Mouse (Mus musculus) c-Kit-positive CD71-positive TER-119-positive erythroid progenitor cells, embryonic 14.5 days (primary cell): ENCODE measurements around the gene Adgra1.

Experiments
- DNase-seq: peaks from one replicate; pipeline ENCODE4 v3.0.0-alpha.2; 2013; ENCODE audit warnings: low spot score

Gene Adgra1

DNA sequence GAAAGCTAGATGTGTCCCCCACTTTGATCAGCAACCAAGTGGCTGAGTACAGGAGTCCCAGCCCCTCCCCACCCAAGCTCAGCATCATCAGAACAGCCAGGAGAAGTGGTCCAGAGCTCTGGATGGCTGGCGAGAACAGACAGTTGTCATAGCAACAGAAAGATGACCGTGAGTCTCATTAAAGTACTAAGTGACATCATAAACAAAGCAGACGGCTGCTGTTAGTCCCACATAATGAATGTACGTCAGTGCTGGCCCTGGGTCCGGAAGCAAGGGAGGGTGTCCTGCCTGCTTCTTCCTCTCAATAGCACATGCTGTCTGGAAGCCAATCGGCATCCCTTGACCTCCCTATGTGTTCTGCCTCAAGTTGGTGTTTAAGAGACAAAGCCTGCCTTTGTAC lies 16.2 kb downstream of the Adgra1 start:
- DNase-seq = no peak

DNA sequence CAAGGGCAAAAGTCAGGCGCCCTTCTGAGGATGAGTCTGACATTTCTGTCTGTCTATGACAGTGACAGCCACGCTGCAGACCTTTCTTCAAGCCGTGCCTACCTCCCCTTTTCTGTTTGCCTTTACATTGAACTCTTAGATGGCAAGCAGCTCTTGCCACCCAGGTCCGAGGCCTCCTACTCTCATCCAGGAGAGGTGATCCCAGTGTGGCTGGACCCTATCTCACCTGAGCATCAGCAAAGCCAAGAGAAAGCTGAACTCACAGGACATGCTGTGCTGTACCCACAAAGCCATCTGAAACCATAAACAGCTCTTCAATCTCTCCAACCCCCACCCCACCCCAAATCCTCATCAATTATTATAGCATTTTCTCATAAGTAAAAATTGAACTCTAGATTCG lies 16.7 kb downstream of the Adgra1 start:
- no peak for DNase-seq

- no peak for DNase-seq
Observed at GRCm38 (mm10) chr7:139851098-139851497, 17.1 kb downstream of the Adgra1 start.

GRCm38 (mm10) chr7:139855261-139855660 lies 21.3 kb downstream of the Adgra1 start:
- no peak for DNase-seq

DNA sequence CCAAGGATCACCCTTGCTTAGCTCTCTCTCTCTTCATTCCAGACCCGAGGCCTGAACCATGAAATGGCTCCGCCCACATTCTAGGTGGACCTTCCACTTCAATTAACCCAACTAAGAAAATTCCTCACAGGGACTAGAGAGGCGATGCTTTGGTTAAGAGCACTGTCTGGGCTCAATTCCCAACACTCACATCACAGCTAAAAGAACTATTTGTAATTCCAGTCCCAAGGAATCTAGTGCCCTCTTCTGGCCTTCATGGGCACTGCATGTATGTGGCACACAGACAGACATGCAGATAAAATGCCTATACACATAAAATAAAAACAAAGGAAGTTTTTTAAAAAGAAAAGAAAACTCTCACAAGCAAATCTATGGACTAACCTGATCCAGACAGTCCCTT lies 27.4 kb downstream of the Adgra1 start:
- peak; percentile 42 for DNase-seq

- no peak for DNase-seq
Observed at GRCm38 (mm10) chr7:139863076-139863475, 29.1 kb downstream of the Adgra1 start.

GRCm38 (mm10) chr7:139864253-139864652 lies 30.3 kb downstream of the Adgra1 start:
- no peak for DNase-seq

DNA sequence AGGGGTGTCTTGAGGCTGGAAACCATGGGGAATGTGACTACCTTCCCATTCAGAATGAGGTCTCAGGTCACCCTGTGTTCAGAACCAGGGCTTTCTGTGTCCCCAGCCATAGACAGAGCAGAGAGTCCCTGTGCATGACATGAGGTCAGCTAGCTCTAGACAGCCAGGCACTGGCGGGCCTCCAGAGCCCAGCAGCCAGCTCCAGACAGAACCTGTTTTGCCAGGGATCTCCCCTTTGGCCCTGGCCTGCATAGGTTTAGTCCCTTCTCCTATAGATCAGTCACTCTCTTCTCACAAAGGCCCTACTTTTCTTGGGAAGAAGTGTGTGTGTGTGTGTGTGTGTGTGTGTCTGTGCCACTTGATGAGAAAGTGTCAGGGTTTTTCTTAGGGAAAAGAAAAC lies 30.9 kb downstream of the Adgra1 start:
- DNase-seq = no peak

DNA sequence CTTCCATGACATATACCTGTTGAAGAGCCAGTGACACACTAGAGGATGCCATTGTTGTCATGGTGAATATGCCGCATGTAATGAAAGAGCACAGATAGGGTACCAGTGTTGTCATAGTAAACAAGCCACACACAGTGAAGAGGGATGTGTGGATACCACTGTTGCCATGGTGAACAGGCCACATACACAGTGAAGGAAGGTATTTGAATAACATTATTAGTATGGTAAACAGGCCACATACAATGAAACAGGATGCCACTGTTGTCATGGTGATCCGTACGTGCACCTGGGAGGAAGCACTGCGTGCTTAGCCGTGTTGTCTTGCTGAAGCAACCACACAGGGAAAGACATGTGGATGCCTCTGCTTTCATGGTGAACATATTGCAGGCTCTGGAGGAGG lies 37.0 kb downstream of the Adgra1 start:
- no peak for DNase-seq

DNA sequence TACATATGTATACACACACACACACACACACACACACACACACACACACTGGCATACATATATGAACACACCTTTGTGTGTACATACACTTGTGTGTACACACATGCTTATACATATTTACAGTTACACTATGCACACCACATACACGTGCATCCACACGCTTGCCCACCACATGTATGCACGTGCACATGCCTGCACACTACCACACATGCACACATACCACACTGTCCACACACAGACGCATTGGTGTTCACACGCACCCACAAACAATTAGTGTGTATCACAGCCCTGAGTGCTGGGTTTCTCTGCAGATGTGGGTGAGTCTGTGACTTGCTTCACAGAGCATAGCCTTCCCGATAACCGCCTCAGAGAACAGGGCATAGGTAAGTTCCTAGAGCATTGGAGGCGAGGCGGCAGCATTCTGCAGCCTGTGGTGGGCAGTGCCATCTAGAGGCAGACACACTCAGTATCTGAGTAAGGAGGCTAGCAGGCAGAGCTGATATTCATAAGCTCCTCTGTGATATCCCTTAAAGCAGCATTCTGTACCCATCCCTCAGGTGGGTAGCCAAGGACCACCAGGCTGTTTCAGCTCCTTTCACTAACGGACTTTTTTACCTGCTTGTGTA lies 43.3 kb downstream of the Adgra1 start:
- DNase-seq = no peak

DNA sequence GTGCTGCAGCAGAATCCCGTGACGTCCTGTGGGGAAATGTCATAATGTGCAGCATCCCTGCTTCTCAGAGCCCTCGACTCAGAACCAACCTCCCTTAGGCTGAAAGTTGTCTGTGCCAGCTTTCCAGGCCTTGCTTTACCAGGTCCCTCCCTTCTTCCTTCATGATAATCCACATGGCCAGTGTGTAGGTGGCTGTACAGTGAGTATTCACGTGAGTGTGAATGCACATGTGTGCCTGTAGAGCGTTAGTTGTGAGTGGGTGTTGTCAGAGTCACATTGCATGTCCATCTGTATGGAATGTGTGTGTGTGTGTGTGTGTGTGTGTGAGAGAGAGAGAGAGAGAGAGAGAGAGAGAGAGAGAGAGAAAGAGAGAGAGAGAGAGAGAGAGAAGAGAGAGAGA lies 44.1 kb downstream of the Adgra1 start:
- DNase-seq = no peak

DNA sequence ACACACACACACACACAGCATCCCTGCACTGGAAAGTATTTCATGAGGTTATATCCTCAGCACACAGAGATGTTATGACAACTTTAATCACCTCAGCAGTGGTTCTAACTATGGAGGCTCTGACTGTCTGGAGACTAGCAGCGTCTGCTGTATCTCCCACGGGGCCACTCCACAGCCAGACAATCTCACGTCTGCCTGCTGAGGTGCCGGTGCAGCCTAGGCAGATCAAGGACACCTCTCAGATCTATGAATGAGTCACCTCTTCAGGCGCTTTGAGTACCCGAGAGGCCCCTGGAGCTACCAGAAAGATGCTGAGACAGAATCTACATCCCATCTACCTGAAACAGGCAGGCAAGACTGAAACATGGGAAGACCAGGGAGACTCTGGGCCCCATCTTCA lies 44.6 kb downstream of the Adgra1 start:
- DNase-seq = no peak

- DNase-seq = no peak
Observed at GRCm38 (mm10) chr7:139883545-139883944, 49.6 kb downstream of the Adgra1 start.

DNA sequence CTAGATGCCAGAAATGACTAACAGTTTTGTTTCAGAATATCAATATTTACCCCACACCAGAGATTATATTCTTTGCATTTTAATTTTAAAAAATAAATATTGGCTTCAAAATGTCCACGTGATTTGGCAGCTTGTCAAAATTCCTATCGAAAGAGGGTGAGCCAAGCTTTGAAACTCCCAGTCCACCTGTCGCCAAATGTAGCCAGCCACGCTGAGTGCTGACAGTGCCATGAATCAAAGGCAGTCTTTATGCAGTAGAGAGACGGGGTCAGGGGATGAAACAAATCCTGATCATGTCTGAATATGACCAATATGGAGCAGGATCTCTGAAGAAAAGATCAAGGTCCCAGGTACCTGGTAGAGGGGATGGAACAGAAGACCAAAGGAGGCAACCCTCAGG lies 57.8 kb downstream of the Adgra1 start:
- no peak for DNase-seq

DNA sequence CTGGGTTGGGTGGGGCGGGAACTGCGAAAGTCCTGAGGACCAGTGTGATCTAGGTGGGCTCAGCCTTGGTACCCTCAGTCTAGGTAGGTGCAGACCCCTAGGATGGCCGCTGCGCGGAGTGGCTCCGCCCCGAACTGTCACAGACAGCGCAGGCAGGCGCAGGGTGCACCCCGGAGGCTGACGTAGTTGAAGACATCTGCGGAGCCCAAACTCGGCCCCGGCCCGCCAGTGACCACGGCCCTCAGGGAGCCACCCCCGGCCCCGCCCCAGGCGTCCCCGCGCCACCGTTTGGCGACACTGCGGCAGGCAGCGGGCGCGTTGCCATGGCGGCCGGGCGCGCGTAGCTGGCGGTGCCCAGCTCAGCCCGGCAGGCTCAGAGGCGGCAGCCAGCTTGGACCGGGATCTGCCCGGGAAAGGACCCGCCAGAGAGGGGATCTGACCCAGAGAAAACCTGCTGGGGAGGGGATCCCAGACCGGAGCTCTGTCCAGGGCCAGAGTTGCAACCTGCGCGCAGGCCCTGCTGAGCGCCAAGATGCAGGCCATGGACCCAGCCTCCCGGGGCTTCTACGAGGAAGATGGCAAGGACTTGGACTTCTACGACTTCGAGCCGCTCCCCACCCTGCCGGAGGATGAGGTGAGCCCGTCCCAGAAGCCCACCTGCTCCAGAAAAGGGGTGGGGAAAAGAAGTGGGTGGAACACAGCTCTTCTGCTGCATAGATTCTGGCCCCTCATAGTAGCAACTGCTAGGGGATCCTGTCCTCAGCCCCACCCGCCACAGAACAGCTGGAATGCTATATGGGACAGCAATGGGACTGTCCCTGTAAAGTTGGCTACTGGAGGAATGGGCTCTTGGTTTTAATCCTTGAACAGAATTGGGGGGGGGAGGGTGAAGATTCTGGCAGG lies 60.9 kb downstream of the Adgra1 start, which contains the start of gene Kndc1:
Gene Kndc1, plus strand, starts transcription at position 42 of the 903 bp plus-strand sequence.
- no peak for DNase-seq

GRCm38 (mm10) chr7:139896271-139896670 lies 62.3 kb downstream of the Adgra1 start:
- DNase-seq = no peak

- no peak for DNase-seq
Observed at GRCm38 (mm10) chr7:139896796-139897195, 62.8 kb downstream of the Adgra1 start.

- no peak for DNase-seq
Observed at GRCm38 (mm10) chr7:139898606-139899005, 64.6 kb downstream of the Adgra1 start.

- DNase-seq = no peak
Observed at GRCm38 (mm10) chr7:139899505-139899904, 65.5 kb downstream of the Adgra1 start.

DNA sequence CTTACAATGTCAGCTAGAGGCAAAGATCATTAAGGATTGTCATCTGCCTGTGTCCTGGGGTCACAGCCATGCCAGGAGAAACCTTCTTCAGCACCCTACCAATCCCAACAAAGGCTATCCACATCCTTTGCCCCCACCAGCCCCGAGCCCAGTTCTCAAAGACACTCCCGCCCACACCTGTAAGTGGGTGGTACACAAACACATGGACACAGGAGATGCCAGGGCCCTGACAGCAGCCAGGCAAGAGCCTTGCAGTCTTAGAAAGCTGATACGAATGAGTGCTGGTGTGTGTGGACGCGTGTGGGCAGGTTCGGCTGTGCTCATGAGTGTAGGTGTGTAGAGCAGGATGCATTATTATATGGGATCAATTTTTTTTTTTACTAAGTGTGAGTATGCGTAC lies 66.5 kb downstream of the Adgra1 start:
- DNase-seq = no peak

DNA sequence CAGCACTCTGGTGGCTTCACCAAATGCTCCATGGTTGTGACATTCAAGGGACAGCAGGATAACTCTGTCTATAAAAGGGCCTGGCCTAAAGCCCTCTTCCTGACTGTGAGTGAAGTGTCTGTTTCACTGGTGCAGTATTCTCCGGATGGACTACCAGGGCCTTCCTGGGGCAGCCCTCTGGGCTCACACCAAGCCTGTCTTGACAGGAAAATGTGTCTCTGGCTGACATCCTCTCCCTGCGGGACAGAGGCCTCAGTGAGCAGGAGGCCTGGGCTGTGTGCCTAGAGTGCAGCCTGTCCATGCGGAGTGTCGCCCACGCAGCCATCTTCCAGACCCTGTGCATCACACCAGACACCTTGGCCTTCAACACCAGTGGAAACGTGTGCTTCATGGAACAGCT lies 66.9 kb downstream of the Adgra1 start:
- DNase-seq = no peak

DNA sequence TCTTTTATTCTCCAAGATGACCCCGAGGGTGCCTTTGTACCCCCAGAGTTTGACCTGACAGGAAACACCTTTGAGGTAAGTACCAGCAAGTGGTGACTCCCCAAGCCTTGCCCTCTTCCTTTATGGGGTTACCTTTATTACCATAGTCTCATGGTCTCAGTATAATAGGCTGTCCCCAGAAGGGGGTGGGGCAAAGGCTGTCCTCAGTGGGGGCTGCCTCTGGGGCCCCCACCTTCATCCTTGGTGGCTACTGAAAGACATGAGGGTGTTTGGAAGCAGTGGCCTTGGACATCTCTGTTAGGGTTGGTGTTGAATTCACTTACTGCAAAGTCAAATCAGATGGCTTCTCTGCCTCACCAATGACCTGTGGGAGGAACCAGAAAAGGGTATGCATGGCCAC lies 68.0 kb downstream of the Adgra1 start:
- DNase-seq = no peak

GRCm38 (mm10) chr7:139905261-139905660 lies 71.3 kb downstream of the Adgra1 start:
- DNase-seq = no peak

DNA sequence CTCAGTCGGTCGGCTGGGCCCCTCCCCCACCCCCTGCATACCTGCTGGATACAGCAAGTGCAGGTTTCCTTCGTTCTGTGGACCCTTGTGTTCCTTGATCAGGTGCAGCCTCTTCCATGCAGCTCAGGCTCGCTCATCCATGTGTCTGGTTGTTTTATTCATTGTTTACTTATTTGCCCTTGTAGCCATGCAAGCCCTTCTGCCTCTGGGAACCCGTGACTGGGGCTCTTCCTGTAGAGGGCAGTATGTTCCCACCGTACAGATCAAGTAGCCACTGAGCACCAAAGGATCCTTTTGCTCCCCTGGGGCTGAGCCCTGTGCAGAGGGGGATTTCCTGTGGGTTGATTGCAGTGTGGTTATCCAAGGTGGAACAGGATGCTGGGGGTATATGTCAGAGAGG lies 71.7 kb downstream of the Adgra1 start:
- peak; percentile 6 for DNase-seq
